Mouse (Mus musculus): ENCODE measurements around the gene Edf1. TPM values are rescaled to one million over a fixed set of nuclear protein-coding genes. Genes with fewer than 3 reads are reported as not detected.

Edf1 gene
- polyA plus RNA-seq, 1 experiment from 2014 or later: 436 TPM

DNA sequence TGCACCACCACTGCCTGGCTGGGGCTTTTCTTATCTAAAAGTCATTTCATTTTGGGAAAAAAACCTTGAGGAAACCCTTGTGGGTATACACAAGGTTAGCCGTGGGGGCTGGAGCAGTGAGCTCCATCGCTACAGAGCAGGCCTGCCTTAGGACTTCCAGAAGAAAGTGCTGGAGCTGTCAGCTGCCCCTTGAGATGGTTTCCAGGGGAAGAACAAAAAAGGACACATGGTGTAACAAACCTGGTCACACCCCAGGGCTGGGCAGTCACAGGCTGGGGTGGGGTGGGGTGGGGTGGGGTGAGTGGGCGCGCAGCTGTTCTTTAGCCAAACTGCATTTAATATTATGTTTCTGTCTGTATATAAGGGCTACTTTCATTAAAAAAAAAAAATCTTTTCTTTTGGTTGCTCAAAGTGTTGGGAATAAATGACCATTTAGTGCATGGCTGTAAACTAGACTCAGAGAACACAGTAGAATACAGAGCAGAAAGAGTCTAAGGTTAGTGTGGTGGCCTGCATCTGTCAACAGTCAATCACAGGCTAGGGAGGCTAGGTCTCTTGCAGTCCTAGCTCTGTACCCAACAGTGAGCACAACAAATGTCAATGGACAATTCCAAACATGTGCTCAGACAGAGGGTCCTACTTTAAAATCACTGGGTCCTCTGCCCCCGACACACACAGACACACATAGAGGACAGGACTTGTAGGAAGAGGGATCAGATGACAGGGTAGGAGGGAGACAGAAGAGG lies 39.3 kb downstream of the Edf1 start:
- DNase-seq (ENCODE audit: low spot score) (no peak), ATAC-seq (ENCODE audit: low FRiP score) (no peak)
- Histone ChIP-seq H3K9me3 (ENCODE audit: control insufficient read depth, low read length) (no peaks in the 10 kb centered on the region), H3K9ac (ENCODE audit: low read depth, low read length) (no peak overlapping the region), H3K4me3 (ENCODE audit: low read depth, low read length) (no peak overlapping the region), H3K4me2 (replicated peaks; ENCODE audit: low read depth, low read length) (no peak overlapping the region), H3K27me3 (ENCODE audit: control insufficient read depth, insufficient read depth, low read length) (no peaks in the 10 kb centered on the region), H3K27ac (ENCODE audit: low read depth, low read length) (no peak overlapping the region), H3K36me3 (ENCODE audit: control insufficient read depth, insufficient read depth, low read length) (peaks cover 24% of the 10 kb centered on the region), H3K4me1 (replicated peaks; ENCODE audit: control insufficient read depth, insufficient read depth, low read length) (no peaks in the 10 kb centered on the region)
- WGBS: 98% methylated on average over 5 of the region's 5 CpGs

DNA sequence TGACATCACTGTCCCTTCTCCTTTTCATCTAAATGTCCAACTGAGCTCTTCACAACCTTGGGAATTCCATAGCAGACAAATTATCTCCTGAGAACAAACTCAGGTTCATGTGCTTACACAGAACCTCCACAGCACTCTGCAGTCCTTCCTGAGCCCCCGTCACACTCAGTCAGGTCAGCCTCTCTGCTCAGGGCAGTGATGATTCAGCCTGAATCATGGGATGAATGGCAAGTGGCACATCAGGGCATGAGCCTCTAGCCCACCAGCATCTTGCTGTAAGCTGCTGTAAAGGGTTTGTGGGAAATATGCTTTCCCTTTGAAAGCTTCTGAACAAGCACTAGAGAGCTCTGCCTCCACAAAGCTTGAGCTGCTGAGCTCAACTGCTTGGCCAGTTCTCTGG lies 41.1 kb downstream of the Edf1 start:
- H3K4me1 ChIP-seq (replicated peaks; ENCODE audit: control insufficient read depth, insufficient read depth, low read length): no peaks in the 10 kb centered on the region
- ATAC-seq (ENCODE audit: low FRiP score) (no peak), DNase-seq (ENCODE audit: low spot score) (no peak)
- no peaks in the 10 kb centered on the region for H3K9me3 ChIP-seq (ENCODE audit: control insufficient read depth, low read length)
- no peaks in the 10 kb centered on the region for H3K27me3 ChIP-seq (ENCODE audit: control insufficient read depth, insufficient read depth, low read length)
- no peak overlapping the region for H3K4me2 ChIP-seq (replicated peaks; ENCODE audit: low read depth, low read length)
- peaks cover 18% of the 10 kb centered on the region; the same call in 1 of the 2 replicates for H3K36me3 ChIP-seq (ENCODE audit: control insufficient read depth, insufficient read depth, low read length)
- no peak overlapping the region for H3K4me3 ChIP-seq (ENCODE audit: low read depth, low read length)
- no peak overlapping the region for H3K9ac ChIP-seq (ENCODE audit: low read depth, low read length)
- 100% methylated on average over 1 of the region's 1 CpGs for WGBS
- H3K27ac ChIP-seq (ENCODE audit: low read depth, low read length): no peak overlapping the region

DNA sequence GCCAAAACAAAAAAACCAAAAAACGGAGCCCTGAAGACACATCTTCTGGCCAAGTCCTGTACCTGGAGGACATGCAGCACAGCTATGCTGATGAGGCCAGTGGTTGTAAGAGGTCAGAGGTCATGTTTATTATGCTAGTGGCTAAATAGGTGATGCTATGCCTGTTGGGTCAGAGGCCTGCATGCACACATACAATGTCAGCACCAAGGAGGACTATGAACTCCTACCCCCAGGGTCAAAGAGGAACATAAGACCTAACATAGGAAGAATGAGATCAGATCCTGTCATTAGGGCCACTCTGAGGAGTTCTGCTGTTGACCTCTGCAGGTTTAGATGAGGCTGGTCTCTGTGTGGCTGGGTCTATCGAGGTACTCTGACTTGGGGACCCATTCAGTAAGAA lies 42.4 kb downstream of the Edf1 start:
- Histone ChIP-seq H3K4me2 (replicated peaks; ENCODE audit: low read depth, low read length) (no peak overlapping the region), H3K4me3 (ENCODE audit: low read depth, low read length) (no peak overlapping the region), H3K36me3 (ENCODE audit: control insufficient read depth, insufficient read depth, low read length) (peaks cover 15% of the 10 kb centered on the region; the same call in 1 of the 2 replicates), H3K9me3 (ENCODE audit: control insufficient read depth, low read length) (no peaks in the 10 kb centered on the region), H3K27me3 (ENCODE audit: control insufficient read depth, insufficient read depth, low read length) (no peaks in the 10 kb centered on the region), H3K9ac (ENCODE audit: low read depth, low read length) (no peak overlapping the region), H3K4me1 (replicated peaks; ENCODE audit: control insufficient read depth, insufficient read depth, low read length) (no peaks in the 10 kb centered on the region), H3K27ac (ENCODE audit: low read depth, low read length) (no peak overlapping the region)
- 93% methylated on average over 2 of the region's 2 CpGs for WGBS
- ATAC-seq (ENCODE audit: low FRiP score) (no peak), DNase-seq (ENCODE audit: low spot score) (no peak)

DNA sequence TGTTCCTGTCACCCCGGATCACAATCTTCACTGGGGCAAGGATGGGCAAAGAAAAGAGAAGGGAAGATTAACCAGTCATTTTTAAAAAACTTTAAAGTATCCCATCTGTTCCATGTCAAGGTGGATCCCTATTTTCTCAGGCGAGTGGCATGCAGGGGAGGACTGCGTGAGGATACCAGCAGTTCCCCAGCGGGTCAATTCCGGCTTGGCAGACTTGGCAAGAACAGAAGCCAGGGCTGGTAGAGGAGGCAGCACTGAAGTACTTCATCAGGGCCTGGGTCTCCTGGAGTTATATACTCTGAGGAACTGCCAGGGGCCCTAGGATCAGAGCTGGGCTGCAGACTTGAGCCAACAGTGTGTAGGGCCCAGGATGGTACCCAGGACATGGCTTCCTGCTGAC lies 44.9 kb downstream of the Edf1 start:
- Histone ChIP-seq H3K4me2 (replicated peaks; ENCODE audit: low read depth, low read length) (no peak overlapping the region), H3K36me3 (ENCODE audit: control insufficient read depth, insufficient read depth, low read length) (peaks cover 10% of the 10 kb centered on the region; the same call in 1 of the 2 replicates), H3K9me3 (ENCODE audit: control insufficient read depth, low read length) (no peaks in the 10 kb centered on the region), H3K4me1 (replicated peaks; ENCODE audit: control insufficient read depth, insufficient read depth, low read length) (peaks cover 3% of the 10 kb centered on the region; the same call in 1 of the 2 replicates), H3K9ac (ENCODE audit: low read depth, low read length) (no peak overlapping the region), H3K4me3 (ENCODE audit: low read depth, low read length) (no peak overlapping the region), H3K27ac (ENCODE audit: low read depth, low read length) (no peak overlapping the region), H3K27me3 (ENCODE audit: control insufficient read depth, insufficient read depth, low read length) (no peaks in the 10 kb centered on the region)
- ATAC-seq (ENCODE audit: low FRiP score) (no peak), DNase-seq (ENCODE audit: low spot score) (no peak)
- WGBS: 94% methylated on average over 5 of the region's 5 CpGs

DNA sequence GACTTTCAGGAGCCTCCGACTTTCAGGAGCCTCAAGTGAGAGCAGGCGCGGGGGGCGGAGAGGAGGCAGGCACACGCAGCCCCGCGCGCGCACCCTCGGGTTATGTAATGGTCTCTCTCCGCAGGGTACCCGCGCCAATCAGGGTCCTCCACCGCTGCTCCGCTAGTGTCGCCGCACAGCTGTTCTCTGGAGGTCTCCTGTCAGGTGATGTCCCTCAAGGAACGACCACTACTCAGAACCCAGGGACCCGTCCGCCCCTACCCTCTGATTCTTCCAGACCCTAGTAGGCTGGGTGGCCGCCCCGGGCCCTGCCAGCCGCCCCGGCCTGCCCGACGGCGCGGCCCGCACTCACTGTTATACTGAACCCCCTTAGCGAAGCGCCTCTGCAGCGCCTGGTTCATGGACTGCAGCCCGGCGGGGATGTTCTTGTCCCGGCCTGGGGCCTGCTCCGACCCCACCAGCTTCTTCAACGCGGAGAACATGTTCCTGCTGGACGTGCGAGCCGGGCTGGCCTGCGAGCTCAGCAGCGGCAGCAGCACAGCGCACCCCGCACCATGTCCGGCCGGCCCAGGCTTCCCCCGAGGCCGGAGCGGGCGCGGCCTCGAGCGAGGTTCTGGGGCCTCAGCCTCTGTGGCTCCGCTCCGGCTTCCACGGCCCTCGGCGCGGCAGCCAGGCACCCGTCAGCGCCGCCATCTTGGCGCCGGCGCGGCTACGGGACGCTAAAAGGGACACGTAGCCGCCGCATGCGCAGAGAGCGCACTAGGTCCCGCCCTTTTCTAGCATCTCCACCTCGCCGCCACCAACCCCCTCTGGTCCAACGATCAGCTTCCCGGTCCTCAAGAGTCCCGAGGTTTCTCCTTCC lies 50.3 kb downstream of the Edf1 start, which contains the start of gene Rabl6:
TSS of gene Rabl6 (minus strand) at position 761 of the 862 bp plus-strand sequence.
- WGBS: under 1% methylated on average over 80 of the region's 80 CpGs
- Histone ChIP-seq H3K4me2 (replicated peaks; ENCODE audit: low read depth, low read length) (peak within 1 kb of the TSS; percentile 64), H3K9me3 (ENCODE audit: control insufficient read depth, low read length) (no peaks in the 10 kb centered on the region), H3K4me3 (ENCODE audit: low read depth, low read length) (peak within 1 kb of the TSS; percentile 96), H3K27me3 (ENCODE audit: control insufficient read depth, insufficient read depth, low read length) (peaks cover 5% of the 10 kb centered on the region; the same call in 1 of the 2 replicates), H3K4me1 (replicated peaks; ENCODE audit: control insufficient read depth, insufficient read depth, low read length) (peaks cover 3% of the 10 kb centered on the region; the same call in 1 of the 2 replicates), H3K36me3 (ENCODE audit: control insufficient read depth, insufficient read depth, low read length) (no peaks in the 10 kb centered on the region), H3K9ac (ENCODE audit: low read depth, low read length) (peak within 1 kb of the TSS; percentile 96), H3K27ac (ENCODE audit: low read depth, low read length) (peak within 1 kb of the TSS; percentile 91)
- DNase-seq (ENCODE audit: low spot score) (peak; percentile 93), ATAC-seq (ENCODE audit: low FRiP score) (peak; percentile 90)

DNA sequence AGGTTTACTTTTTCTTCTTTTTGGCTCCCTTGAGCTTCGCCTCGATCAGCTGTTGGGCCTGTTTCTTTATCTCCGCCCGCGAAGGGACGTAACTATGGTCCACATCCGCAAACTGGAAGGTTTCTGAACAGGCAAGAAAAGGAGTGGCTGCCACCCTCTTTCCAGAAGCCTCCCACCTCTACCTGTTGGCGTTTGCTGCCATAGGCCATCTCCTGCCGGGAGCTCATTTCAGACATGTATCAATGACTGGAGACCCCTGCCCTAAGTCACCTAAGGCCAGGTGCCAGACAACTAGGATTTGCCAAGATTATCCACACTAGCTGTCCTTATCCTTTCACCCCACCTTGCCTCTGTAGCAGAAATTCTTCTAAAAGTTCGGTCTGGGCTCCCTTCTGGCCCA lies 51.0 kb downstream of the Edf1 start:
- ATAC-seq (ENCODE audit: low FRiP score): no peak; the same call in 1 of the 2 replicates
- Histone ChIP-seq H3K36me3 (ENCODE audit: control insufficient read depth, insufficient read depth, low read length) (no peaks in the 10 kb centered on the region), H3K9me3 (ENCODE audit: control insufficient read depth, low read length) (no peaks in the 10 kb centered on the region), H3K4me3 (ENCODE audit: low read depth, low read length) (peak overlapping the region; percentile 96), H3K4me1 (replicated peaks; ENCODE audit: control insufficient read depth, insufficient read depth, low read length) (peaks cover 3% of the 10 kb centered on the region; the same call in 1 of the 2 replicates), H3K4me2 (replicated peaks; ENCODE audit: low read depth, low read length) (peak overlapping the region; percentile 64), H3K27ac (ENCODE audit: low read depth, low read length) (no peak overlapping the region), H3K27me3 (ENCODE audit: control insufficient read depth, insufficient read depth, low read length) (peaks cover 7% of the 10 kb centered on the region; the same call in 1 of the 2 replicates), H3K9ac (ENCODE audit: low read depth, low read length) (peak overlapping the region; percentile 96)
- WGBS: 69% methylated on average over 10 of the region's 10 CpGs
- no peak for DNase-seq (ENCODE audit: low spot score)

Other genes with a start within 250 kb of the Edf1 start
- 3.6 and 3.9 TPM in 2 replicates for gene Grin1, start 238.7 kb upstream of the Edf1 start, polyA plus RNA-seq (2014; fragmentation: Nextera tagmentation; extraction: Ambion mirVana)
- 86.7 and 133 TPM in 2 replicates for gene Man1b1, start 225.5 kb upstream of the Edf1 start, polyA plus RNA-seq (2014; fragmentation: Nextera tagmentation; extraction: Ambion mirVana)
- gene Dpp7, start 201.5 kb upstream of the Edf1 start, polyA plus RNA-seq (2014; fragmentation: Nextera tagmentation; extraction: Ambion mirVana): 13.4 and 21.3 TPM in 2 replicates
- gene Uap1l1, start 192.2 kb upstream of the Edf1 start, polyA plus RNA-seq (2014; fragmentation: Nextera tagmentation; extraction: Ambion mirVana): 4.1 and 6.5 TPM in 2 replicates
- 41.0 and 45.2 TPM in 2 replicates for gene Sapcd2, start 185.5 kb upstream of the Edf1 start, polyA plus RNA-seq (2014; fragmentation: Nextera tagmentation; extraction: Ambion mirVana)
- gene Entpd2, start 162.0 kb upstream of the Edf1 start, polyA plus RNA-seq (2014; fragmentation: Nextera tagmentation; extraction: Ambion mirVana): 0.21 TPM in 1 of 2 replicates, not detected in the other
- gene Npdc1, start 158.5 kb upstream of the Edf1 start, polyA plus RNA-seq (2014; fragmentation: Nextera tagmentation; extraction: Ambion mirVana): 123 and 151 TPM in 2 replicates
- gene Fut7, start 134.6 kb upstream of the Edf1 start, polyA plus RNA-seq (2014; fragmentation: Nextera tagmentation; extraction: Ambion mirVana): 0.11 TPM in 1 of 2 replicates, not detected in the other
- 3.5 and 3.7 TPM in 2 replicates for gene Abca2, start 129.1 kb upstream of the Edf1 start, polyA plus RNA-seq (2014; fragmentation: Nextera tagmentation; extraction: Ambion mirVana)
- gene Clic3, start 101.0 kb upstream of the Edf1 start, polyA plus RNA-seq (2014; fragmentation: Nextera tagmentation; extraction: Ambion mirVana): 0.57 TPM in 1 of 2 replicates, not detected in the other
- 27.6 and 28.0 TPM in 2 replicates for gene Paxx, start 96.8 kb upstream of the Edf1 start, polyA plus RNA-seq (2014; fragmentation: Nextera tagmentation; extraction: Ambion mirVana)
- gene Ptgds, start 87.8 kb upstream of the Edf1 start, polyA plus RNA-seq (2014; fragmentation: Nextera tagmentation; extraction: Ambion mirVana): 0.39 and 0.64 TPM in 2 replicates
- gene Lcn12, start 63.9 kb upstream of the Edf1 start, polyA plus RNA-seq (2014; fragmentation: Nextera tagmentation; extraction: Ambion mirVana): not detected in 2 replicates
- gene Fbxw5, start 57.1 kb upstream of the Edf1 start, polyA plus RNA-seq (2014; fragmentation: Nextera tagmentation; extraction: Ambion mirVana): 64.2 and 75.3 TPM in 2 replicates
- gene C8g, start 56.1 kb upstream of the Edf1 start, polyA plus RNA-seq (2014; fragmentation: Nextera tagmentation; extraction: Ambion mirVana): 4.0 and 6.1 TPM in 2 replicates
- 25.3 and 32.3 TPM in 2 replicates for gene Traf2, start 10.9 kb upstream of the Edf1 start, polyA plus RNA-seq (2014; fragmentation: Nextera tagmentation; extraction: Ambion mirVana)
- gene Mamdc4, start 17.0 kb downstream of the Edf1 start, polyA plus RNA-seq (2014; fragmentation: Nextera tagmentation; extraction: Ambion mirVana): 3.0 and 4.2 TPM in 2 replicates
- 161 and 167 TPM in 2 replicates for gene Phpt1, start 17.4 kb downstream of the Edf1 start, polyA plus RNA-seq (2014; fragmentation: Nextera tagmentation; extraction: Ambion mirVana)
- gene Ajm1, start 23.9 kb downstream of the Edf1 start, polyA plus RNA-seq (2014; fragmentation: Nextera tagmentation; extraction: Ambion mirVana): 0.38 and 0.59 TPM in 2 replicates
- 53.3 and 55.3 TPM in 2 replicates for gene Rabl6, start 50.7 kb downstream of the Edf1 start, polyA plus RNA-seq (2014; fragmentation: Nextera tagmentation; extraction: Ambion mirVana)
- gene Ccdc183, start 59.8 kb downstream of the Edf1 start, polyA plus RNA-seq (2014; fragmentation: Nextera tagmentation; extraction: Ambion mirVana): 0.14 and 0.22 TPM in 2 replicates
- gene Tmem141, start 64.2 kb downstream of the Edf1 start, polyA plus RNA-seq (2014; fragmentation: Nextera tagmentation; extraction: Ambion mirVana): 17.6 and 18.0 TPM in 2 replicates
- 0.57 and 0.82 TPM in 2 replicates for gene Fcna, start 70.2 kb downstream of the Edf1 start, polyA plus RNA-seq (2014; fragmentation: Nextera tagmentation; extraction: Ambion mirVana)
- gene Lcn8, start 95.3 kb downstream of the Edf1 start, polyA plus RNA-seq (2014; fragmentation: Nextera tagmentation; extraction: Ambion mirVana): not detected in 2 replicates
- gene Lcn5, start 100.1 kb downstream of the Edf1 start, polyA plus RNA-seq (2014; fragmentation: Nextera tagmentation; extraction: Ambion mirVana): not detected in 2 replicates
- not detected in 2 replicates for gene Lcn6, start 118.9 kb downstream of the Edf1 start, polyA plus RNA-seq (2014; fragmentation: Nextera tagmentation; extraction: Ambion mirVana)
- gene Lcn10, start 124.9 kb downstream of the Edf1 start, polyA plus RNA-seq (2014; fragmentation: Nextera tagmentation; extraction: Ambion mirVana): 0.20 TPM in 1 of 2 replicates, not detected in the other
- gene Obp2a, start 142.2 kb downstream of the Edf1 start, polyA plus RNA-seq (2014; fragmentation: Nextera tagmentation; extraction: Ambion mirVana): not detected in 2 replicates
- 65.1 and 71.6 TPM in 2 replicates for gene Bmyc, start 148.9 kb downstream of the Edf1 start, polyA plus RNA-seq (2014; fragmentation: Nextera tagmentation; extraction: Ambion mirVana)
- gene Obp2b, start 179.2 kb downstream of the Edf1 start, polyA plus RNA-seq (2014; fragmentation: Nextera tagmentation; extraction: Ambion mirVana): not detected in 2 replicates
- gene Lcn3, start 207.7 kb downstream of the Edf1 start, polyA plus RNA-seq (2014; fragmentation: Nextera tagmentation; extraction: Ambion mirVana): not detected in 2 replicates
- gene Lcn11, start 219.2 kb downstream of the Edf1 start, polyA plus RNA-seq (2014; fragmentation: Nextera tagmentation; extraction: Ambion mirVana): not detected in 2 replicates
- gene Gm13539, start 224.4 kb downstream of the Edf1 start, polyA plus RNA-seq (2014; fragmentation: Nextera tagmentation; extraction: Ambion mirVana): not detected in 2 replicates

Measured in hindbrain, embryonic 11.5 days (tissue).